ENCODE assay signal across 17 mouse cellular contexts in the genomic region with DNA sequence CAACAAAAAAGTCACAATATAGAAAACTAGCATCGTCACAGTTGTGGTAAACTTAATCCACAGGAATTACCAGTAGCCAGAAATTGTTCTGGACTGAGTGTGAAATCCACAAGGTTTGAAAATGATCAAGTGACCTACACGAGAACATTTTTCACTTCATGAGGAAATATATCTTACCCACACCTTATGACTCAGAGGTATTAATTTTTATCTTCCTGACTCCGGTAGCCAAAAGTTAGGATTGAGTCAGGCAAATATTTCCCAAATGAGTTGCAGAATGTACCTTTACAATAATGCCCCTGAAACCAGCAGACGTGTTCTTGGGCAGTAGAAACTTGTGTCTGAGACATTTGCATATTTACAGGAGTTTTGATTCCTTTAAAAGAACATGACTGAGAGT.
"Had no signal": no experiment of that assay in that cellular context is flagged by ENCODE, and none has a peak within 500 bp of the region (broad histone marks: within the 10 kb centered on the region; RNA-seq: fewer than 3 reads in every experiment).

No protein-coding gene starts in this region.

- H3K27me3 ChIP-seq: limb, embryonic 12.5 days; limb, embryonic 15.5 days; megakaryocyte, embryonic 14.5 days had no signal

- DNase-seq: kidney, adult 18-20 months; kidney, adult 9 months; kidney, postnatal 14 days; layer of hippocampus, postnatal 36 days; liver, postnatal 0 days; lung, embryonic 14.5 days; lung, postnatal 36 days; midbrain, embryonic 14.5 days; thymus, adult 2 months; thymus, postnatal 25 days had no signal

- H3K27ac ChIP-seq: left cerebral cortex, adult 2 months; limb, embryonic 12.5 days; limb, embryonic 15.5 days; liver, embryonic 14.5 days; midbrain, embryonic 10.5 days had no signal

- H3K4me3 ChIP-seq: left cerebral cortex, adult 2 months; limb, embryonic 12.5 days; limb, embryonic 15.5 days; megakaryocyte, embryonic 14.5 days; midbrain, embryonic 10.5 days had no signal

- H3K36me3 ChIP-seq: limb, embryonic 12.5 days; limb, embryonic 15.5 days; midbrain, embryonic 10.5 days had no signal

- H3K4me2 ChIP-seq: limb, embryonic 12.5 days; limb, embryonic 15.5 days; liver, embryonic 11.5 days; lung, embryonic 14.5 days had no signal
